Mouse (Mus musculus) Muller cell, postnatal 12 days (primary cell): ENCODE measurements around the gene Cbwd1.
"Not testable (repeated sequence)": the region's sequence is repeated elsewhere in the genome, so short reads cannot be mapped to it uniquely, and the experiment has no call there.

Experiments used
- DNase-seq: peaks from one replicate; pipeline ENCODE4 v3.0.0-alpha.2; 2015; ENCODE audit errors: inconsistent ontology term

The Cbwd1 gene

GRCm38 (mm10) chr19:24897006-24897895 lies 64.2 kb downstream of the Cbwd1 start:
- peak; percentile 12 for DNase-seq

GRCm38 (mm10) chr19:24896536-24896935 lies 64.9 kb downstream of the Cbwd1 start:
- DNase-seq: no peak

GRCm38 (mm10) chr19:24886888-24887287 lies 74.5 kb downstream of the Cbwd1 start:
- DNase-seq: no peak

- peak; percentile 32 for DNase-seq
Observed at GRCm38 (mm10) chr19:24885504-24885903, 75.9 kb downstream of the Cbwd1 start.

DNA sequence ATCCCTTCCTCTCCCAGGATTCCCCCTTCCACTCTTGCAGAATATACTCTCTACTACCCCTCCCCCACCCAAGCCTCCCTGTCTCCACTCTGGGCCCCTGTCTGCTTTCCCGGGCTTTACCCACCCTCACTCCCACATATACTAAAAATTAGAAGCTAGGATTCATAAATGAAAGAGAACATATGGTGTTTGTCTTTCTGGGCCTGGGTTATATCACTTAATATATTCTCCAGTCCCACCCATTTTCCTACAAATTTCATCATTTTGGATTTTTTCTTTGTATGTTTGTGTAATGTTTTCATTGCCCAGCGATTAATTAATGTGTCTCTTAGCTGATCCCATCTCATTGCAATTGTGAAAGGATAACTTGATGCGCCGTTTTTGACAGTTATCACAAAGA lies 80.2 kb downstream of the Cbwd1 start:
- DNase-seq: no peak

DNA sequence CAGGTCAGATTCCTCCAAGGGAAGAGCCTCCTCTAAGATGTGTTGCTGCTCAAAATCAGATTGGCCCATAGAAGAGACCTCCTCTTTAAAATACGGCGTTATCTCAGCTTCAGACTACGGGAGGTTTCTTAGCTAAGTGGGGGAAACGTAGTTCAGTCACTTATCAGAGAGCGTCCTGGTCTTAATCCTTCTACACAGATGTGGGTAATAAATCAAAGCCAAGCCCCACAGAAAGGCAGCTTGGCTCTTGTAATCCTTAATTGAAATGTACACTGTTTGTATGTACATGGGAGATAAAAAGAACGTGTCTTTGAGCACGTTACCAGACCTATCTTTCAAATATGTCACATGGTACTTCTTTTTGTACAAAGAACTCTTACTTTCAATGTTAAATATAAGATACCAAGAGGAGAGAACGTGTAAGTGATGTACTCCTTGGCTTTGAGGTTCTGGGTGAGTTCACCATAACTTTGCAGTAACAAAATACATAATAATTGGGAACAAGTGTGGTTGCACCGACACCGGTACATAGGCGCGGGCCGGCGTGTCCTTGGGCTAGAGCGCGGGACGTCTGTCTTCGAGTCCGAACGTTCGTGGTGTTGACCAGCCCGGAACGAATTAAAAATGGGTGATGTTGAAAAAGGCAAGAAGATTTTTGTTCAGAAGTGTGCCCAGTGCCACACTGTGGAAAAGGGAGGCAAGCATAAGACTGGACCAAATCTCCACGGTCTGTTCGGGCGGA lies 86.1 kb downstream of the Cbwd1 start, which contains the start of gene Gm10053:
Gm10053 (plus strand) TSS at position 558 of the 742 bp plus-strand sequence.
- DNase-seq: not testable (repeated sequence)

GRCm38 (mm10) chr19:24873873-24874272 lies 87.5 kb downstream of the Cbwd1 start:
- no peak for DNase-seq

GRCm38 (mm10) chr19:24871037-24871635 lies 90.3 kb downstream of the Cbwd1 start:
- peak; percentile 53 for DNase-seq
